Mouse (Mus musculus) A20 (cell line): Measurements from ENCODE around the gene Vmn2r83.

Experiments
- DNase-seq: peaks from one replicate; pipeline ENCODE4 v3.0.0-alpha.2; 2011; ENCODE audit warnings: low read depth, low spot score

Vmn2r83 gene

GRCm38 (mm10) chr10:79537781-79538180 lies 69.2 kb downstream of the Vmn2r83 start:
- DNase-seq, result no peak

- no peak for DNase-seq
Measured at GRCm38 (mm10) chr10:79538323-79538722, 69.8 kb downstream of the Vmn2r83 start.

- DNase-seq, result peak; percentile 23
Measured at GRCm38 (mm10) chr10:79538873-79539272, 70.3 kb downstream of the Vmn2r83 start.

GRCm38 (mm10) chr10:79539701-79540495 lies 71.4 kb downstream of the Vmn2r83 start:
- no peak for DNase-seq

GRCm38 (mm10) chr10:79540746-79541145 lies 72.2 kb downstream of the Vmn2r83 start:
- no peak for DNase-seq

- DNase-seq, result no peak
Measured at GRCm38 (mm10) chr10:79541522-79541921, 73.0 kb downstream of the Vmn2r83 start.

- DNase-seq, result no peak
Measured at GRCm38 (mm10) chr10:79542171-79542570, 73.6 kb downstream of the Vmn2r83 start.
